8 mouse cellular contexts compared by ENCODE assay signal in genomic region chr5:31598579-31598978, GRCm38 (mm10). TPM values are rescaled to one million over a fixed set of nuclear protein-coding genes. Genes with fewer than 3 reads are reported as not detected.
A peak's percentile ranks its signal among the peaks of the same experiment; 100 is the strongest.
DNase-seq lines count a peak whose midpoint lies in the region; ATAC-seq and TF ChIP-seq lines count a peak whose summit lies in the region.

No protein-coding gene starts in this region.

- 0 out of 2 replicates have a peak, but pooled peaks cover 4% of the 10 kb centered on the region for H3K27me3 ChIP-seq in midbrain, embryonic 14.5 days (ENCODE audit: control insufficient read depth, insufficient read depth, low read length)
- no peaks in the 10 kb centered on the region for H3K27me3 ChIP-seq in midbrain, embryonic 15.5 days (replicated peaks)

- TF ChIP-seq CTCF in gastrocnemius, adult 2 months (IDR thresholded peaks at IDR 0.05) = peak; percentile 56
- no peak for TF ChIP-seq CTCF in embryonic fibroblast, embryonic 13.5 days (IDR thresholded peaks at IDR 0.05; ENCODE audit: borderline replicate concordance, insufficient read depth, low read length)

- peak; percentile 43 for DNase-seq in gastrocnemius, adult 2 months
- DNase-seq in gastrocnemius, postnatal 36 days = no peak
- peak; percentile 57 for DNase-seq in midbrain, embryonic 14.5 days
- peak; percentile 41 for DNase-seq in T-cell, adult 2 months (ENCODE audit: low spot score)
- DNase-seq in right cerebral cortex, postnatal 4 days = peak; percentile 37
- no peak for DNase-seq in layer of hippocampus, adult 9-11 months

- no peak for TF ChIP-seq POLR2A in embryonic fibroblast, embryonic 13.5 days (IDR thresholded peaks at IDR 0.05; ENCODE audit: low read depth, low read length)

- H3K9ac ChIP-seq in midbrain, embryonic 14.5 days (replicated peaks; ENCODE audit: low read length) = no peak overlapping the region
- no peak overlapping the region for H3K9ac ChIP-seq in midbrain, embryonic 15.5 days

- H3K9me3 ChIP-seq in midbrain, embryonic 14.5 days (ENCODE audit: control insufficient read depth, low read length) = no peaks in the 10 kb centered on the region
- no peaks in the 10 kb centered on the region for H3K9me3 ChIP-seq in midbrain, embryonic 15.5 days

- 60% methylated on average over 4 of the region's 4 CpGs for WGBS in midbrain, embryonic 14.5 days
- WGBS in midbrain, embryonic 15.5 days = 58% methylated on average over 4 of the region's 4 CpGs

- H3K4me3 ChIP-seq in gastrocnemius, adult 2 months = no peak overlapping the region
- no peak overlapping the region for H3K4me3 ChIP-seq in midbrain, embryonic 14.5 days (replicated peaks; ENCODE audit: low read depth, low read length)
- no peak overlapping the region for H3K4me3 ChIP-seq in midbrain, embryonic 15.5 days
- H3K4me3 ChIP-seq in embryonic fibroblast, embryonic 13.5 days (ENCODE audit: insufficient read depth, low read length) = no peak overlapping the region

- intact Hi-C loops in gastrocnemius, adult 2 months (cut with DNase I) = no loop called here
- intact Hi-C loops in gastrocnemius, postnatal 36 days (cut with DNase I) = loop anchor here (2.0 kb wide), 1 partner anchor 598 kb away; no protein-coding TSS in a partner anchor

- 0 out of 2 replicates have a peak, but pooled peaks cover 6% of the 10 kb centered on the region for H3K4me1 ChIP-seq in midbrain, embryonic 14.5 days (ENCODE audit: control insufficient read depth, insufficient read depth, low read length)
- peaks cover 11% of the 10 kb centered on the region; the same call in 1 of the 2 replicates for H3K4me1 ChIP-seq in midbrain, embryonic 15.5 days
- H3K4me1 ChIP-seq in embryonic fibroblast, embryonic 13.5 days (ENCODE audit: control insufficient read depth, insufficient read depth, low read length) = peaks cover 9% of the 10 kb centered on the region; the same call in 1 of the 2 replicates

- no peak overlapping the region for H3K4me2 ChIP-seq in midbrain, embryonic 14.5 days (ENCODE audit: low read length)
- H3K4me2 ChIP-seq in midbrain, embryonic 15.5 days = no peak overlapping the region

- ATAC-seq in midbrain, embryonic 14.5 days (ENCODE audit: low FRiP score, low TSS enrichment) = no peak
- ATAC-seq in midbrain, embryonic 15.5 days (replicated peaks) = no peak

- no peak overlapping the region for H3K27ac ChIP-seq in gastrocnemius, adult 2 months
- no peak overlapping the region for H3K27ac ChIP-seq in midbrain, embryonic 14.5 days (replicated peaks; ENCODE audit: low read depth, low read length)
- no peak overlapping the region for H3K27ac ChIP-seq in midbrain, embryonic 15.5 days
- H3K27ac ChIP-seq in embryonic fibroblast, embryonic 13.5 days (ENCODE audit: insufficient read depth, low read length) = peak overlapping the region; percentile 76

- H3K36me3 ChIP-seq in midbrain, embryonic 14.5 days (ENCODE audit: control insufficient read depth, insufficient read depth, low read length) = no peaks in the 10 kb centered on the region
- no peaks in the 10 kb centered on the region for H3K36me3 ChIP-seq in midbrain, embryonic 15.5 days (replicated peaks)

RNA-seq across cellular contexts. Expression of gene Mrpl33, which starts 1.8 kb away (rescaled TPM):
- 100 to 1,000 TPM; 221 to 296 TPM for total RNA-seq in gastrocnemius, adult 2 months (2021)
- 100 to 1,000 TPM; 233 to 261 TPM for total RNA-seq in gastrocnemius, postnatal 36 days (2021)
- 179 and 211 TPM in 2 replicates for polyA plus RNA-seq in midbrain, embryonic 14.5 days (2014; fragmentation: Nextera tagmentation; extraction: Ambion mirVana)
- polyA plus RNA-seq in midbrain, embryonic 15.5 days (2015; fragmentation: Nextera tagmentation; extraction: Ambion mirVana) = 176 and 183 TPM in 2 replicates
- polyA plus RNA-seq in embryonic fibroblast, embryonic 13.5 days (2011; ENCODE audit: insufficient read length, low read depth, missing spikeins) = 165 and 191 TPM in 2 replicates

Comparison
In these comparisons a context has a peak if more than half of its experiments do, and no peak if none do; other contexts are left out.
1. DNase-seq: peak in gastrocnemius, adult 2 months (single experiment), midbrain, embryonic 14.5 days (single experiment), T-cell, adult 2 months (single experiment) and right cerebral cortex, postnatal 4 days (single experiment); none in gastrocnemius, postnatal 36 days (0 of 2) and layer of hippocampus, adult 9-11 months (single experiment).